Mouse (Mus musculus) midbrain, embryonic 14.5 days (tissue): ENCODE results near the gene Rfx1. TPM values are rescaled to one million over a fixed set of nuclear protein-coding genes. Genes with fewer than 3 reads are reported as not detected.

Source experiments
- ATAC-seq: fragments of 200-750 bp; cut with Nextera tagmentation; 2 replicates; pipeline ENCODE4 v1.8.0; 2017; ENCODE audit warnings: moderate number of reproducible peaks, moderate library complexity; ENCODE audit not compliant: low FRiP score, low TSS enrichment
- DNase-seq: peaks from one replicate; pipeline ENCODE4 v3.0.0-alpha.2; 2015
- H3K27ac ChIP-seq: fragments of 300-500 bp; sonication (generic); replicated peaks from 2 replicates; pipeline ENCODE4 v1.5.1; 2014; ENCODE audit warnings: mild to moderate bottlenecking, low read depth, low read length, moderate library complexity
- H3K27me3 ChIP-seq: fragments of 300-500 bp; sonication (generic); 2 replicates; pipeline ENCODE4 v1.6.1; 2014; ENCODE audit warnings: low read length, control low read depth, mixed read lengths; ENCODE audit not compliant: control insufficient read depth, insufficient read depth
- H3K36me3 ChIP-seq: fragments of 300-500 bp; sonication (generic); 2 replicates; pipeline ENCODE4 v1.6.1; 2014; ENCODE audit warnings: low read length, control low read depth; ENCODE audit not compliant: control insufficient read depth, insufficient read depth
- H3K4me1 ChIP-seq: fragments of 300-500 bp; sonication (generic); 2 replicates; pipeline ENCODE4 v1.6.1; 2014; ENCODE audit warnings: mild to moderate bottlenecking, antibody characterized with exemption, low read length, control low read depth; ENCODE audit not compliant: control insufficient read depth, insufficient read depth
- H3K4me2 ChIP-seq: fragments of 300-500 bp; sonication (generic); 2 replicates; pipeline ENCODE4 v1.6.1; 2014; ENCODE audit warnings: mild to moderate bottlenecking, low read length, moderate library complexity
- H3K4me3 ChIP-seq: fragments of 300-500 bp; sonication (generic); replicated peaks from 2 replicates; pipeline ENCODE4 v1.5.1; 2014; ENCODE audit warnings: low read depth, low read length
- H3K9ac ChIP-seq: fragments of 300-500 bp; sonication (generic); replicated peaks from 2 replicates; pipeline ENCODE4 v1.6.1; 2014; ENCODE audit warnings: mild to moderate bottlenecking, low read length, moderate library complexity
- H3K9me3 ChIP-seq: fragments of 300-500 bp; sonication (generic); 2 replicates; pipeline ENCODE4 v1.6.1; 2016; ENCODE audit warnings: low read length, control low read depth, mixed read lengths; ENCODE audit not compliant: control insufficient read depth
- WGBS: fragments of 180-500 bp; shearing (Covaris S2); extraction: QIAGEN DNeasy Blood & Tissue Kit; methylation state at CpG from one replicate; pipeline ENCODE4 v1.1.7; 2014; 5-methylcytosine and 5-hydroxymethylcytosine counted together
- polyA plus RNA-seq: library from polyadenylated mRNA; unstranded; fragments of >200 nt; fragmentation: Nextera tagmentation; extraction: Ambion mirVana; gene quantifications from 2 replicates; pipeline ENCODE4 v1.2.1, GENCODE M21; 2014

Rfx1 gene
- polyA plus RNA-seq: 11.2 and 12.2 TPM in 2 replicates

DNA sequence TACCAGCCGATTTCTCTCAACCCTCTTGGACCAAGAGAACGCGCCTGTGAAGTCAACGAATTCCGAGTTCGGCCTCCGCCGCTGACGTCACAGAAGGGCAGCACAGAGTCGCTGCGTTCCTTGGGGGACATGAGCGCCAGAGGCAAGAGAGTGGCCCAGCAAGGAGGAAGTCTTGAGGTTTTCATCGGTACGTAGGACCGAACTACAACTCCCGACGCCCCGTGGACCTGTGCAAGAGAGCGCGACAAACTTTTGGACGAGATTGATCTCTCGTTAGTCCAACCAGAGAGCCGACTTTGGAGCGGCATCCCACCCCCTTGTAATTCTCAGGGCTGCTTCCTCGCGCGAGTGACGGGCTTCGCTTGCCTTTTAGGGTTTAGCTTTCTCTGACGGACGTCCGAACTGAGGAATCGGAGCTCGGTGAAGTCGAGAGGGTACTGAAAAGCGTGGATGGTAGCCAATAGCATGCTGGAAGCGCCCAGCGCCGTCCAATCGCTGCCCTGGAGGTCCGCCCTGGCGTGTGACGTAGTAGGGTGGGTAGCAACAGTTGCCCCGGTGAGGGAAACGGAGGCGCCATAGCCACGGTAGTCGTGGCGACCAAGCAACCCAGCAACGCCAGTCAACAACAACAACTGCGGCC, at the start of gene Rfx1:
Rfx1 (plus strand) TSS at position 544 of the 640 bp plus-strand sequence.
- H3K4me3 ChIP-seq: peak within 1 kb of the TSS; percentile 99
- peaks cover 21% of the 10 kb centered on the region for H3K4me1 ChIP-seq
- H3K27me3 ChIP-seq: no peaks in the 10 kb centered on the region
- DNase-seq (peak; percentile 99), ATAC-seq (peak; percentile 99)
- H3K9me3 ChIP-seq: no peaks in the 10 kb centered on the region
- H3K36me3 ChIP-seq: no peaks in the 10 kb centered on the region
- WGBS: under 1% methylated on average over 51 of the region's 51 CpGs
- peak within 1 kb of the TSS; percentile 84 for H3K4me2 ChIP-seq
- peak within 1 kb of the TSS; percentile 81 for H3K9ac ChIP-seq
- H3K27ac ChIP-seq: peak within 1 kb of the TSS; percentile 96

DNA sequence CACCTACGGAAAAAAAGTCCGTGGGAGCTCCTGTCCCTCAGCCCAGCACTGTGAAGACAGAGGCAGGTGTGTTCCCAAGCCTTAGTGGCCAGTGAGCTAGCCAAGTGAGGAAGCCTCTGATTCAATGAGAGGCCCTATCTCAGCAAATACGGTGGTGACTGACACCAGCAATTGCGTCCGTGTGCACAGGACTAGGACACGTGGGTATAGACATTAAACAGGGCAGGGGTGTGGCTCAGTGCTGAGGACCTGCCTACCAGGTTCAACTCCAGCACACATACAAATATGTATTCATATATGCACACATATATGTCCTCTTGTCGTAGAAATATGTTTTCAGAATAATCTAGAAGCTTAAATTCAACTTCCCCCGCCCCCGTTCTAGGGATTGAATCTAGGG, 46.9 kb upstream of the Rfx1 start:
- Histone ChIP-seq H3K4me3 (no peak overlapping the region), H3K36me3 (no peaks in the 10 kb centered on the region), H3K27ac (no peak overlapping the region), H3K4me2 (no peak overlapping the region), H3K4me1 (0 out of 2 replicates have a peak, but pooled peaks cover 3% of the 10 kb centered on the region), H3K9me3 (no peaks in the 10 kb centered on the region), H3K27me3 (peaks cover 7% of the 10 kb centered on the region; the same call in 1 of the 2 replicates), H3K9ac (no peak overlapping the region)
- WGBS: 88% methylated on average over 9 of the region's 9 CpGs
- DNase-seq (no peak), ATAC-seq (no peak)

DNA sequence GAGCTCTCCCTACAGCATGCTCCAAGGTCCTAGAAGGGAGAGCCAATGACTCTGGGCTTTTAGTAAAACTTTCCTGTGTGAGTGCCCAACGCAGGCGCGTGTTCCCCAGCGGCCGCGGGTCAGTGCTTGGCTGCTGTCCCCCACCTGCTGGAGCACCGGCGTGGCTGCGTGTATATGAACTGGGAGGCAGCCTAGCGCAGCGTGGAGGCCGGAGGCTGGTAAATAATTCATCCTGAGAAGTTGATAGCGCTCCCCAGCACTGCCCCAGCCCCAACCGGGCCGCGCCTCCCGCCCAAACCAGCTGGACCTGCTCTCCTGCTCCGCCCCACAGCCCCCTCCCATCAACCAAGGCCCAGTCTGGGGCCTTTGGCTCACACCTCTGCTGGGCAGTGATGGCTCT, 45.5 kb upstream of the Rfx1 start, which contains the start of gene Palm3:
Palm3 (plus strand) TSS at position 376 of the 400 bp plus-strand sequence.
- Histone ChIP-seq H3K9ac (no peak within 1 kb of the TSS), H3K4me3 (no peak within 1 kb of the TSS), H3K4me1 (0 out of 2 replicates have a peak, but pooled peaks cover 6% of the 10 kb centered on the region), H3K27ac (no peak within 1 kb of the TSS), H3K36me3 (no peaks in the 10 kb centered on the region), H3K27me3 (peaks cover 7% of the 10 kb centered on the region; the same call in 1 of the 2 replicates), H3K4me2 (no peak within 1 kb of the TSS), H3K9me3 (no peaks in the 10 kb centered on the region)
- DNase-seq (no peak), ATAC-seq (no peak)
- 6% methylated on average over 18 of the region's 18 CpGs for WGBS

DNA sequence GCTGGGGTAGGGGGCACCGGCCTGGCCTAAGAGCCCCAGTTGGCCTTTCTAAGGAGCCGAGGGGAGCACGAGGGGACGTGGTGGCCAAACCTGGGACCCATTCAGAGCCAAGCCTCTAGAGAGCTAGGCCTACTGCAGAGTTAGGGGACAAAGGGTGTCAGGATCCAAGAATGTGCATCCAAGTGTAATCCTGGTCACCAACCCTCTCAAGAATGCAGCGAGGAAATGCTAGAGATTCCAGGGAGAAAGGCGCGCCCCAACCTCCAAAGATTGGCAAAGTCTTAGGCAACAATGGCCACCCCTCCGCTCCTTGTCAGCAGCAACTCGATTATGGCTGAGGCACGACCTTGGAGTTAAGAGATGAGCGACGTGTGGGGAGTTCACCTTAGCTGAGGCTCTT, 45.1 kb upstream of the Rfx1 start:
- Histone ChIP-seq H3K27ac (no peak overlapping the region), H3K36me3 (no peaks in the 10 kb centered on the region), H3K4me1 (0 out of 2 replicates have a peak, but pooled peaks cover 7% of the 10 kb centered on the region), H3K27me3 (peaks cover 11% of the 10 kb centered on the region; the same call in 1 of the 2 replicates), H3K4me2 (no peak overlapping the region), H3K9me3 (no peaks in the 10 kb centered on the region), H3K4me3 (no peak overlapping the region), H3K9ac (no peak overlapping the region)
- DNase-seq: no peak
- WGBS: 43% methylated on average over 12 of the region's 12 CpGs
- no peak for ATAC-seq

DNA sequence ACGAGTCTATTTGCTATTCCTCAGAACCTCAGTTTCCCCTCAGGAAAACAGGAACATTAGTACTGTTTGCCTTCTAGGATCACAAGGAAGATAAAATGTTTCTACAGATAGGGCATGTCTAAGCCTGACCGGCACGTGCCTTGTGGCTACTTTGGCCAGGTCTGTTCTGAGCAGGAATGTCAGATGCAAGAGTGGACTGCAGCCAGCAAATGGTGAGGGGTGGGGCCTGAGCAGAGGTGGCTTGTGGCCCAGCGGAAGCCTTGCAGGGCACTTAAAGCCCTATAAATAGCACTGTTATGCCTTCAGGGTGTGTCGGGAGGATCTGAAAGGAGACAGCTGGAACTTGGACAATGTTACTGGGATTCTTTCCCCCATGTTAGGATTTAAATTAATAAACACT, 43.5 kb upstream of the Rfx1 start:
- Histone ChIP-seq H3K9me3 (no peaks in the 10 kb centered on the region), H3K27me3 (peaks cover 18% of the 10 kb centered on the region; the same call in 1 of the 2 replicates), H3K27ac (no peak overlapping the region), H3K4me3 (no peak overlapping the region), H3K4me1 (0 out of 2 replicates have a peak, but pooled peaks cover 7% of the 10 kb centered on the region), H3K4me2 (no peak overlapping the region), H3K9ac (no peak overlapping the region), H3K36me3 (no peaks in the 10 kb centered on the region)
- WGBS: 61% methylated on average over 5 of the region's 5 CpGs
- DNase-seq: no peak
- no peak for ATAC-seq

DNA sequence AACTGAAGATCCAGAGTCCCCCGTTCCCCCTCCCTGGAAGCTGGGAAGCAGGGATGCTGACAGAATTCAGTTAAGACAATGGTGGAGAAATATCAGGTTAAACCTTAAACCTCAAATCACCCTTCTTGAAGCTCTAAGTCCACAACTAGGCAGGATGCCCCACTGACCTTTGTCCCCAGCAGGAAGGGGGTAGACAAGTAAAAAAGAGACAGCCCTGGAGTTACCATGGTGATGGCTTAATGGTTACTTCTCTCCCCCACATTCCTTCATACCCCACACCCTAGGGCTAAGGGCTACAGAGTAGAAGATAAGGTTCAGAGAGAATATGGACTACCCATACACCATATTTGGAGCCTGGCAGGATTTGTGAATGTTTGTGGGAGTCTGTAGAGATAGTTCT, 43.0 kb upstream of the Rfx1 start:
- Histone ChIP-seq H3K4me2 (no peak overlapping the region), H3K4me3 (no peak overlapping the region), H3K27ac (no peak overlapping the region), H3K36me3 (no peaks in the 10 kb centered on the region), H3K9me3 (no peaks in the 10 kb centered on the region), H3K4me1 (0 out of 2 replicates have a peak, but pooled peaks cover 7% of the 10 kb centered on the region), H3K27me3 (peaks cover 18% of the 10 kb centered on the region; the same call in 1 of the 2 replicates), H3K9ac (no peak overlapping the region)
- DNase-seq (no peak), ATAC-seq (no peak)
- WGBS: 71% methylated on average over 1 of the region's 1 CpGs

DNA sequence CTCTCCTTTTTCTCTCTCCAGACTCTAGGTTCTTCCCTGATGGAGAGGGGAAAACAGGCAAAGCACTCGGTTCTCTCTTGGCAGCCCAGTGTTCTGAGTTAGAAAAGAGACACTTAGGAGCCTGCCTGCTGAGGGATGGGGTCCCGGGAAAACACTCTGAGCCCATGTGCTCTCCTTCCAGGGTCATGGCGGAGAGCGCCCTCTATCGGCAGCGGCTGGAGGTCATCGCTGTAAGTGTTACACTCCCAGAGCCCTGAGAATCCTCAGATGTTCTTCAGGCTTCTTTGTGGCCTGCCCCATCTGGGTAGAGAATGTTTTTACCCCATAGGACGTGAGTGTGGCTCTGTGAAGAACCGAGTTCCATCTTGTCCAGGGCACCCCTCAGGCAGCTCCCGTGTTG, 42.5 kb upstream of the Rfx1 start:
- no peaks in the 10 kb centered on the region for H3K9me3 ChIP-seq
- peaks cover 18% of the 10 kb centered on the region; the same call in 1 of the 2 replicates for H3K27me3 ChIP-seq
- no peaks in the 10 kb centered on the region for H3K36me3 ChIP-seq
- H3K9ac ChIP-seq: no peak overlapping the region
- 12% methylated on average over 10 of the region's 10 CpGs for WGBS
- H3K4me2 ChIP-seq: no peak overlapping the region
- H3K4me1 ChIP-seq: 0 out of 2 replicates have a peak, but pooled peaks cover 7% of the 10 kb centered on the region
- ATAC-seq (no peak), DNase-seq (peak; percentile 54)
- H3K27ac ChIP-seq: no peak overlapping the region
- H3K4me3 ChIP-seq: no peak overlapping the region

DNA sequence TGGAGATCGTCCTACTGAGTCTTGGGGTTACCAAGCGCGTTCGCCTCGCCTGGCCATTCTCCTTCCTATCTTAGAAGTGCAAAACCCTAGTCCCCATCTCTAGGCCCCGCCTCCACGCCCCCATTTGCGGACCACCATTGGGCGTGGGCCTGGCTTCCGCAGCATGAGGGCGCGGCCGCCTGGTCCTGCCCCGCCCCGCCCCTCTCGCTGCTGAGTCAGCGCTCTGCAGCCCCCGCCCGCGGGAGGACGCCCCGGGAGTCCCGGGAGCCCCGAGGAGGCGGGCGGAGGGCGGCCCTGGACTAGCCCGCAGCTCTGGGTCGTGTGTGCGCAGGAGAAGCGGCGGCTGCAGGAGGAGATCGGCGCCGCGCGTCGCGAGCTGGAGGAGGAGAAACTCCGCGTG, 40.8 kb upstream of the Rfx1 start:
- Histone ChIP-seq H3K4me1 (0 out of 2 replicates have a peak, but pooled peaks cover 7% of the 10 kb centered on the region), H3K27me3 (peaks cover 17% of the 10 kb centered on the region; the same call in 1 of the 2 replicates), H3K36me3 (no peaks in the 10 kb centered on the region), H3K9ac (peak overlapping the region; percentile 57), H3K4me3 (peak overlapping the region; percentile 43), H3K4me2 (peak overlapping the region; percentile 88), H3K9me3 (no peaks in the 10 kb centered on the region), H3K27ac (no peak overlapping the region)
- ATAC-seq (peak; percentile 83), DNase-seq (peak; percentile 80)
- under 1% methylated on average over 41 of the region's 41 CpGs for WGBS

DNA sequence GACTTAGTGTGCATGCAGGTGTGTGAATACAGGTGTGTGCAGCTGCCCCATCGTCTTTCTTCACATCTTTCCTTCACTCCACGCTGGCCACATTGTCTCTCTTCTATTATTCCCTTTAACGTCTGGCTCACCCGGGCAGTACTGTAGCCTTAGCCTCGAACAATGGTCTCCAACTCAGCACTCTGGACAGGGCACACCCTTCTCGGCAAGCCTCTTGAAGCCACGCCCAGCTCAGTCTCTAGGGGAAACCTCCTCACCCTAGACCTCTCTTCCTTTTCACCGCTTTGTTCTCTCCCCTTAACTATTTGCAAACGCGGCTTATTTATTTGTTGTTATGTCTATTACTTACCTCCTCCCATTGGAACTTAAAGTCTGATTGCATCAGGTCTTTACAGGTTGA, 39.2 kb upstream of the Rfx1 start:
- 0 out of 2 replicates have a peak, but pooled peaks cover 4% of the 10 kb centered on the region for H3K4me1 ChIP-seq
- no peak for ATAC-seq
- no peaks in the 10 kb centered on the region for H3K36me3 ChIP-seq
- peaks cover 11% of the 10 kb centered on the region; the same call in 1 of the 2 replicates for H3K27me3 ChIP-seq
- DNase-seq: no peak
- H3K9me3 ChIP-seq: no peaks in the 10 kb centered on the region
- no peak overlapping the region for H3K9ac ChIP-seq
- H3K4me3 ChIP-seq: no peak overlapping the region
- H3K4me2 ChIP-seq: no peak overlapping the region
- 10% methylated on average over 10 of the region's 10 CpGs for WGBS
- H3K27ac ChIP-seq: no peak overlapping the region
